Mouse (Mus musculus): Measurements from ENCODE around the gene Rab28. TPM values are rescaled to one million over a fixed set of nuclear protein-coding genes. Genes with fewer than 3 reads are reported as not detected.

Rab28 gene
- polyA plus RNA-seq, 1 experiment from 2014 or later: 40.8 TPM

DNA sequence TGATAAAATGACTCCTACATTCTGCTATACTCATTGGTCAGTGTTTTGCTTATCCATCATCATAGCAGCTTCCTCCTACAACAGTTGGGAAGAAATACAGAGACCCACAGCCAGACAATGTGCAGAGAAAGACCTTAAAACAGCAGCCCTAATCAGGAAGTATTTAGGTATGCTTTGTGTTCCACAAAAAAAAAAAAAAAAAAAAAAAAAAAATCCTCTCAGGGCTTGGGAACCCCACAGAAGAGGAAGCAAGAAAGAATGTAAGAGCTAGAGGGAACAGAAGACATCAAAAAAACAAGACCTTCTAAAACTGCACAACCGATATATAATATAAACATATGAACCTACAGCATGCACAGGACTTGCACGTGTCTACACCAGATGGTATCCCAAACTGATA, 24.0 kb downstream of the Rab28 start:
- no peaks in the 10 kb centered on the region for H3K27me3 ChIP-seq (replicated peaks; ENCODE audit: control insufficient read depth, insufficient read depth, low read length)
- no peaks in the 10 kb centered on the region for H3K4me1 ChIP-seq (replicated peaks; ENCODE audit: control insufficient read depth, insufficient read depth, low read length)
- H3K9ac ChIP-seq (ENCODE audit: low read depth, low read length): no peak overlapping the region
- no peak for TF ChIP-seq CTCF (IDR thresholded peaks at IDR 0.05; ENCODE audit: low read depth)
- no peaks in the 10 kb centered on the region for H3K9me3 ChIP-seq (ENCODE audit: control insufficient read depth)
- H3K4me3 ChIP-seq (ENCODE audit: low read depth, low read length): no peak overlapping the region
- no peak overlapping the region for H3K4me2 ChIP-seq (replicated peaks; ENCODE audit: low read depth)
- no peaks in the 10 kb centered on the region for H3K36me3 ChIP-seq (ENCODE audit: control insufficient read depth, insufficient read depth)
- 87% methylated on average over 2 of the region's 2 CpGs for WGBS
- no peak overlapping the region for H3K27ac ChIP-seq (ENCODE audit: low read depth, low read length)
- ATAC-seq: no peak

DNA sequence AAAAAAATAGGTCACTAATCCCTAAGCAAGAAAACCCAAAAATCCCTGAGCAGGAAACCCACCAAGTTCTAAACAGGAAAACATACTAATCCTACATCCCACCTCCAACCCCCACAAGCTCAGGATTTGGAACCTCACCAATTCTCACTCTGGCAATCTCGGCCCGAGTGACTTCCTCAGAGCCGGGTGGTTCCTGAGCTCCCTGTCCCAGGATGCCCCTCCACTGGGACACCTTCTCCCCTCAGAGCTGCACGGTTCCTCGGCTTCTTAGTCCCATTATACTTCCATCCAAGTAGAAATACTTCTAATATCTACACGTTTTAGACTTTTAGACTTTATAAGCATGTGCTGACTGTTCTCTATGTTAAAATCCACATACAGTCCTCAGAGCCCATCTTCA, 41.9 kb downstream of the Rab28 start:
- Histone ChIP-seq H3K27ac (ENCODE audit: low read depth, low read length) (no peak overlapping the region), H3K9me3 (ENCODE audit: control insufficient read depth) (no peaks in the 10 kb centered on the region), H3K36me3 (ENCODE audit: control insufficient read depth, insufficient read depth) (no peaks in the 10 kb centered on the region; the same call in 1 of the 2 replicates), H3K4me2 (replicated peaks; ENCODE audit: low read depth) (no peak overlapping the region), H3K4me3 (ENCODE audit: low read depth, low read length) (no peak overlapping the region), H3K4me1 (replicated peaks; ENCODE audit: control insufficient read depth, insufficient read depth, low read length) (no peaks in the 10 kb centered on the region), H3K27me3 (replicated peaks; ENCODE audit: control insufficient read depth, insufficient read depth, low read length) (no peaks in the 10 kb centered on the region), H3K9ac (ENCODE audit: low read depth, low read length) (no peak overlapping the region)
- ATAC-seq: no peak
- 83% methylated on average over 6 of the region's 6 CpGs for WGBS
- TF ChIP-seq CTCF (IDR thresholded peaks at IDR 0.05; ENCODE audit: low read depth): no peak

DNA sequence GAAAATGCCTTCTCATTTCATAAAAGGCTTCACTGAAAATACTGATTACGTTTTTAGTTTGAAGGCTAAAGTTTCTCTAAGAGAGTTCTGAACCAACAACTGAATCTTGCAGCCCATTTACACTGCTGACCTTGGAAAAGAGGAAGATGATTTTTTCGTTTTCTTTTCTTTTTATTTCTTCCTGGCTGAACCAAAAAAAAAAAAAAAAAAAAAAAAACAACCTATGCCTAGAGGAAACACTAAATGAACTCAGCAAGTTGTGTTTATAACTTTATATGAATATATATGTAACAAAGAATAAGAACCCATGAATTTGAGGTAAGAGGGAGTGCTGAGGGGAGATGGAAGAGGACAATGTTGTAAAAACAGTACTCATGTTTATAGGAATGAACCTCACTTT, 71.2 kb downstream of the Rab28 start:
- H3K27me3 ChIP-seq (replicated peaks; ENCODE audit: control insufficient read depth, insufficient read depth, low read length): no peaks in the 10 kb centered on the region
- 75% methylated on average over 2 of the region's 2 CpGs for WGBS
- no peaks in the 10 kb centered on the region for H3K9me3 ChIP-seq (ENCODE audit: control insufficient read depth)
- H3K4me2 ChIP-seq (replicated peaks; ENCODE audit: low read depth): no peak overlapping the region
- TF ChIP-seq CTCF (IDR thresholded peaks at IDR 0.05; ENCODE audit: low read depth): no peak
- no peak for ATAC-seq
- no peak overlapping the region for H3K9ac ChIP-seq (ENCODE audit: low read depth, low read length)
- no peak overlapping the region for H3K27ac ChIP-seq (ENCODE audit: low read depth, low read length)
- no peaks in the 10 kb centered on the region; the same call in 1 of the 2 replicates for H3K36me3 ChIP-seq (ENCODE audit: control insufficient read depth, insufficient read depth)
- no peak overlapping the region for H3K4me3 ChIP-seq (ENCODE audit: low read depth, low read length)
- H3K4me1 ChIP-seq (replicated peaks; ENCODE audit: control insufficient read depth, insufficient read depth, low read length): no peaks in the 10 kb centered on the region

DNA sequence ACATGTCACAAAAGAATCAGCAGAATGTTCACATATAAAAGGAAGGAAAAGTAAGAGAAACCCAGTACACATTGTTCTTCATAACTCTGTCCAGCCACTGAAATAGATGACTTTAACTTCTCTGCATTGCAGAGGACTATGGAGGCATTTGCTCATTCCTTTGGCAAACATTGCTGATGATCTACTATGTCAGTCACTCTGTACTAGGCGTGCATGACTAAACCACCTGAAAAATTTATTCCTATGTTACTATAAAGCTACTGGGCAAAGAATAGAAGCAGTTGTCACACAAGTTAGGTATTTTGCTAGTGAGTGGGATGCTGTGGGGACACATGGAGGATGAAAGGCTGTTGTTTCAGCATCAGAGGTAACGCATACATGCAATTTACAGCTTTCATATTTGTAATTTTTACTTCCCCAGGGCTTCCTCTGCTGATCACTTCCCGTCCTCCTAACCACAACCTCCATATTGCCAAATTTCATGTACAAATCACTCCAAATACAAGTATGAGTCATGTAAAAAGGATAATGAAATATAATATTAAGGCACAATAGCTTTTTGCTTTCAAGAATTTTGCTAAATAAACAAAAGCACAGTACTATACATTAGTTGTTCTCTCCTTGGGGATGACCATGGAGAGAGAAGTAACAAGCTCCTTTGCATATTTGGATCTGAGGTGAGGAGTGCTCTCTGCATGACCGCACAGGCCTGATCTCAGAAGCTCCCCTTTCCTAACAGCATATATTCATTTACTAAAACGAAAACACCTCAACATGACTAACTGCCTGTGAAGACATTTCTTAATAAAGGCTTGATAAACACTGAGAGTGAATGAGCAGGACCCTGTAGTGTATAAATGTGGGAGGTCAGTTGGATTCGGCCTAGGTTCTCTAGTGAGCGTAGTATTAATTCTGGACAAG, 80.5 kb downstream of the Rab28 start:
- Histone ChIP-seq H3K9me3 (ENCODE audit: control insufficient read depth) (no peaks in the 10 kb centered on the region), H3K27ac (ENCODE audit: low read depth, low read length) (no peak overlapping the region), H3K36me3 (ENCODE audit: control insufficient read depth, insufficient read depth) (no peaks in the 10 kb centered on the region), H3K4me2 (replicated peaks; ENCODE audit: low read depth) (no peak overlapping the region), H3K27me3 (replicated peaks; ENCODE audit: control insufficient read depth, insufficient read depth, low read length) (no peaks in the 10 kb centered on the region), H3K4me3 (ENCODE audit: low read depth, low read length) (no peak overlapping the region), H3K4me1 (replicated peaks; ENCODE audit: control insufficient read depth, insufficient read depth, low read length) (no peaks in the 10 kb centered on the region), H3K9ac (ENCODE audit: low read depth, low read length) (no peak overlapping the region)
- no peak for TF ChIP-seq CTCF (IDR thresholded peaks at IDR 0.05; ENCODE audit: low read depth)
- WGBS: 85% methylated on average over 7 of the region's 7 CpGs
- ATAC-seq: no peak

GRCm38 (mm10) chr5:41625544-41625943, 82.4 kb downstream of the Rab28 start:
- H3K4me1 ChIP-seq (replicated peaks; ENCODE audit: control insufficient read depth, insufficient read depth, low read length): no peaks in the 10 kb centered on the region
- WGBS: 41% methylated on average over 7 of the region's 7 CpGs
- no peaks in the 10 kb centered on the region for H3K9me3 ChIP-seq (ENCODE audit: control insufficient read depth)
- ATAC-seq: no peak
- H3K9ac ChIP-seq (ENCODE audit: low read depth, low read length): no peak overlapping the region
- H3K27me3 ChIP-seq (replicated peaks; ENCODE audit: control insufficient read depth, insufficient read depth, low read length): no peaks in the 10 kb centered on the region
- TF ChIP-seq CTCF (IDR thresholded peaks at IDR 0.05; ENCODE audit: low read depth): no peak
- H3K27ac ChIP-seq (ENCODE audit: low read depth, low read length): no peak overlapping the region
- no peak overlapping the region for H3K4me3 ChIP-seq (ENCODE audit: low read depth, low read length)
- H3K4me2 ChIP-seq (replicated peaks; ENCODE audit: low read depth): no peak overlapping the region
- H3K36me3 ChIP-seq (ENCODE audit: control insufficient read depth, insufficient read depth): no peaks in the 10 kb centered on the region

GRCm38 (mm10) chr5:41621748-41622147, 86.2 kb downstream of the Rab28 start:
- no peak overlapping the region for H3K4me2 ChIP-seq (replicated peaks; ENCODE audit: low read depth)
- H3K27ac ChIP-seq (ENCODE audit: low read depth, low read length): no peak overlapping the region
- TF ChIP-seq CTCF (IDR thresholded peaks at IDR 0.05; ENCODE audit: low read depth): no peak
- no peaks in the 10 kb centered on the region for H3K4me1 ChIP-seq (replicated peaks; ENCODE audit: control insufficient read depth, insufficient read depth, low read length)
- H3K27me3 ChIP-seq (replicated peaks; ENCODE audit: control insufficient read depth, insufficient read depth, low read length): no peaks in the 10 kb centered on the region
- ATAC-seq: no peak
- H3K9me3 ChIP-seq (ENCODE audit: control insufficient read depth): no peaks in the 10 kb centered on the region
- WGBS: 57% methylated on average over 3 of the region's 3 CpGs
- H3K4me3 ChIP-seq (ENCODE audit: low read depth, low read length): no peak overlapping the region
- no peaks in the 10 kb centered on the region for H3K36me3 ChIP-seq (ENCODE audit: control insufficient read depth, insufficient read depth)
- H3K9ac ChIP-seq (ENCODE audit: low read depth, low read length): no peak overlapping the region

All from intestine, postnatal 0 days (tissue).